Mouse (Mus musculus) liver, embryonic 16.5 days (tissue): ENCODE measurements at regions not wholly inside any gene's neighbourhood (a gene's known extent, or its start where the extent isn't known, plus 50 kb on each side); places are given as distances from the start of the nearest gene placed in this dataset.

Source experiments
- ATAC-seq: fragments of 200-750 bp; cut with Nextera tagmentation; 2 replicates; pipeline ENCODE4 v1.8.0; 2017; ENCODE audit warnings: low read depth, mild to moderate bottlenecking, moderate number of reproducible peaks, moderate library complexity
- H3K27ac ChIP-seq: fragments of 300-500 bp; sonication (generic); 2 replicates; pipeline ENCODE4 v1.5.1; 2014; ENCODE audit warnings: mild to moderate bottlenecking, low read length
- H3K27me3 ChIP-seq: fragments of 300-500 bp; sonication (generic); 2 replicates; pipeline ENCODE4 v1.6.1; 2014; ENCODE audit warnings: low read depth, low read length, mixed read lengths; ENCODE audit not compliant: control insufficient read depth, insufficient read depth
- H3K36me3 ChIP-seq: fragments of 300-500 bp; sonication (generic); 2 replicates; pipeline ENCODE4 v1.6.1; 2014; ENCODE audit warnings: mild to moderate bottlenecking; ENCODE audit not compliant: control insufficient read depth, insufficient read depth
- H3K4me1 ChIP-seq: fragments of 300-500 bp; sonication (generic); 2 replicates; pipeline ENCODE4 v1.6.1; 2014; ENCODE audit warnings: low read depth, low read length, mixed read lengths; ENCODE audit not compliant: control insufficient read depth
- H3K4me2 ChIP-seq: fragments of 300-500 bp; sonication (generic); 2 replicates; pipeline ENCODE4 v1.6.1; 2014; ENCODE audit warnings: low read depth, low read length, mixed read lengths
- H3K4me3 ChIP-seq: fragments of 300-500 bp; sonication (generic); 2 replicates; pipeline ENCODE4 v1.5.1; 2014; ENCODE audit warnings: low read depth, mild to moderate bottlenecking, low read length
- H3K9ac ChIP-seq: fragments of 300-500 bp; sonication (generic); 2 replicates; pipeline ENCODE4 v1.6.1; 2014; ENCODE audit warnings: low read depth, low read length
- H3K9me3 ChIP-seq: fragments of 300-500 bp; sonication (generic); replicated peaks from 2 replicates; pipeline ENCODE4 v1.6.1; 2016; ENCODE audit warnings: low read length; ENCODE audit not compliant: control insufficient read depth
- WGBS: fragments of 180-500 bp; shearing (Covaris S2); extraction: QIAGEN DNeasy Blood & Tissue Kit; methylation state at CpG from one replicate; pipeline ENCODE4 v1.1.7; 2014; ENCODE audit not compliant: insufficient replicate concordance; 5-methylcytosine and 5-hydroxymethylcytosine counted together

DNA sequence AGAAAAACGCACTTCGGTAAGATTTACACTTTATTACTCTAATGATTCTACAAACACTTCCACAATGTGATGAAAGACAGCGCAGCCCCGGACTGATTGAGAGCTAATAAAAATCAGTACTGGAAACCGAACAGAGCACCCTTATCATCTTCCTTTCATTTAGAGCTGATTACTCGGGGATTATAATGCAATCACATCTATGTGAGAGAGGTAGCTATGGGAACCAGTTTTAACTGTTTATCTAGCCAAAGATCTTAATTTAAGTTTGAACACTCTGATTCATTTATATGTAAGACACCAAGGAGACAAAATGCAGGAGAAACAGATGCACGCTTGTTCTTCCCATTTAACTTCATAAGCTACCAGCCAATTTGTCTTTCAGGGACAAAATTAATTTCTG lies 124.1 kb upstream of the Lmo4 start:
- no peak overlapping the region for H3K4me3 ChIP-seq
- ATAC-seq, result no peak
- 73% methylated on average over 7 of the region's 7 CpGs for WGBS

DNA sequence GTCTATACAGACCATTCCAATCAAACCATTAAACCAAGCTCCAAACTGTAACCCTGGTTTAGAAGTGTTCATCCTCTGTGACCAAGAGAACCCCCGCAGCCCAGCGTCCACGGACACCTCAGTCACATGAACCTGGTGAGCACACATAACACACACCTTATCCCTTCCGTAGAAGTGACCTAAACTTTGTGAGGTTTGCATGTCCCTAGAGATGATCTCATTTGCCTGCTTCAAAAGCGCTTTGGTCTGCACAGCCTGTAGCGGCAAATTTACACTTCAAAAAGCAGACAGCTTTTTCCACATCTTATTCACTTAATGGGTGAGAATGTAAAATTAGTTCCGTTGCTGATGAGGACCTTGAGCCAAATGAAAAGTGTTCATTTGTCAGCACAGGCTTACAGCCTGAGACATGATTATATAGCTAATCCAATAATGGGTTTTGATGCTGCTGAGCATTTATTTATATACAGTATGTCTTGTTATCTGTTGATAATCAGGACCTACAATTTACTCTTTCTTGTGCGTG lies 122.3 kb upstream of the Lmo4 start:
- ATAC-seq, result no peak
- no peak overlapping the region for H3K9ac ChIP-seq
- 76% methylated on average over 8 of the region's 8 CpGs for whole genome bisulfite sequencing

More for the DNA sequence above, 124.1 kb upstream of the Lmo4 start:
- Histone ChIP-seq H3K9me3 (no peaks in the 10 kb centered on the region), H3K4me2 (no peak overlapping the region), H3K9ac (no peak overlapping the region), H3K4me1 (no peaks in the 10 kb centered on the region), H3K36me3 (no peaks in the 10 kb centered on the region), H3K27ac (no peak overlapping the region), H3K27me3 (no peaks in the 10 kb centered on the region)

DNA sequence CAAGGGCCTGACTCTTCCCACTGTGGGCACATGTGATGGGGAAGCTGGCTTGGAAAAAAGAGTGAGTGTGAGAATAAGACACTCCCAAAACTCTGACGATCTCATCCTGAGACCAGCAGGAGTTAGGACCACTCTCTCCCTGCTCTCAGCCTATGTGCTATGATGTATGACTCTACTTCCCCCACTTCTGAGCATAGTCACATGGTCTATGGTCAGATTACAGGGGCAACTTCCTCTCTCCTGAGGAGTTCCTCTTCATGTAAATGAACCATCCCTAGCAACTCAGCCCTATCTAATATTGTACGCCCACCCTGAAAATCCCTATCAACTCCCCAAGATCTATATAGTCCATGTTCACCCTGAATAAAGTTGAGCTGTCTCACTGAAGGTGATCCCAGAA lies 120.0 kb upstream of the Lmo4 start:
- no peak overlapping the region for H3K27ac ChIP-seq
- H3K4me3 ChIP-seq, result no peak overlapping the region
- H3K4me2 ChIP-seq, result no peak overlapping the region
- no peaks in the 10 kb centered on the region for H3K9me3 ChIP-seq
- 42% methylated on average over 2 of the region's 2 CpGs for WGBS
- H3K4me1 ChIP-seq, result no peaks in the 10 kb centered on the region
- ATAC-seq, result no peak
- H3K9ac ChIP-seq, result no peak overlapping the region
- no peaks in the 10 kb centered on the region for H3K27me3 ChIP-seq
- H3K36me3 ChIP-seq, result no peaks in the 10 kb centered on the region

More for the DNA sequence above, 122.3 kb upstream of the Lmo4 start:
- no peaks in the 10 kb centered on the region for H3K27me3 ChIP-seq
- no peaks in the 10 kb centered on the region for H3K9me3 ChIP-seq
- H3K36me3 ChIP-seq, result no peaks in the 10 kb centered on the region
- no peak overlapping the region for H3K27ac ChIP-seq
- no peak overlapping the region for H3K4me2 ChIP-seq
- H3K4me1 ChIP-seq, result no peaks in the 10 kb centered on the region
- no peak overlapping the region for H3K4me3 ChIP-seq

DNA sequence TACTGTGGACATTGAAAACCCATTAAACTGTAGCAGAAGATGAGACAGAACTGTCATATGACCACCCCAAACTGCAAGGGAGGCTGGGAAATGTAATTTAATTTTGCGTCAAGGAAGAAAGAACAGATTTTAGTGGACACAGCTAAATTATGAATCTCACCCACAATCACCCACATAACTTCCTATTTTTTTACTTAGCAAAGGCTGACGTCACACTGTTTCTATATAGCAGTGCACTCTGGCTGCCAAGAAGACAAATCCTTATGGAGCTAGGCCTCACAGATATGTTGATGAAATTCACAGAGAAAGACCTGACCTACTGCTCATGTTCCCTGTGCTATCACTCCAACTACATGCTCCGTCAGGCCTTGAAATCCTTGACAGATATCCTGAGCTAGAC lies 118.5 kb upstream of the Lmo4 start:
- Histone ChIP-seq H3K4me1 (no peaks in the 10 kb centered on the region), H3K9ac (no peak overlapping the region), H3K4me3 (no peak overlapping the region), H3K4me2 (no peak overlapping the region), H3K27me3 (no peaks in the 10 kb centered on the region), H3K36me3 (no peaks in the 10 kb centered on the region), H3K9me3 (no peaks in the 10 kb centered on the region), H3K27ac (no peak overlapping the region)
- ATAC-seq, result no peak
- WGBS, result 65% methylated on average over 3 of the region's 3 CpGs

DNA sequence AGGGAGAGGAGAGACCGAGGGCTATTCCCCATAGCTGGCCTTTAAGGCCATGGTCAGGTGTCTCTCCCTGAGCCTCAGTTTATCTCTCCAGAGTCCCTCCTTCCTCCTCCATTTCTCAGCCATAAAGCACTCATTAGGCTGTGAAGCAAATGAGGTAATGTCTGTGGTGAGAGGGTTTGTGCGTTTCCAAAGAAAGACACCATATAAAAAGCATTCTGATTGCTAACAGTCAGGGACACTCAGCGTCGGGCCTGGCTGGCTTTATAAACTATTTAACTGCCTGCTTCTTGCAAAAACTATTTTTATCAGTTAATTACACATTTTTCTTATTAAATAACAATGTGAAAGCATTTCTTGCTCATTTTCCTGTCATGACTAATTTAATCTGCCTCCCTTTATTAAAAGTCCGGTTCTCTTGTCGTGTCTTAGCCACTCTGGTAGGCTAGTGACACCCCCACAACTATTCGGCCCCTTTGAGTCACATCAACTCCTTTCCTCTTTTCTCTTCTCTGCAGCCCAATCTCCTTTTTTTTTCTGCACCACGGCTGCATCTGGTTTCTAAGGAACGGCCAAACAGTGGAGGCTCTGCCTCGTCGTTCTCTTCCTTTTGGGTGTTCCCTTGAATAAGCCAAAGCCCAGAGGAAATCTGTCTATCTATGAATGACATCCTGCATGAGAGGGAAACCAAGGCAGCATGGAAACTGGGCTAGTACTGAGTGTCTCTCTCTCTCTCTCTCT lies 114.6 kb upstream of the Lmo4 start:
- Histone ChIP-seq H3K36me3 (no peaks in the 10 kb centered on the region), H3K9me3 (no peaks in the 10 kb centered on the region), H3K9ac (no peak overlapping the region), H3K4me1 (no peaks in the 10 kb centered on the region), H3K4me2 (no peak overlapping the region), H3K27me3 (no peaks in the 10 kb centered on the region), H3K27ac (no peak overlapping the region), H3K4me3 (no peak overlapping the region)
- 58% methylated on average over 11 of the region's 11 CpGs for WGBS
- no peak for ATAC-seq

GRCm38 (mm10) chr3:144318761-144319467 lies 113.9 kb upstream of the Lmo4 start:
- Histone ChIP-seq H3K4me1 (no peaks in the 10 kb centered on the region), H3K4me3 (no peak overlapping the region), H3K27ac (no peak overlapping the region), H3K9me3 (no peaks in the 10 kb centered on the region), H3K9ac (no peak overlapping the region), H3K27me3 (no peaks in the 10 kb centered on the region), H3K36me3 (no peaks in the 10 kb centered on the region), H3K4me2 (no peak overlapping the region)
- ATAC-seq, result no peak
- WGBS, result 64% methylated on average over 16 of the region's 16 CpGs

DNA sequence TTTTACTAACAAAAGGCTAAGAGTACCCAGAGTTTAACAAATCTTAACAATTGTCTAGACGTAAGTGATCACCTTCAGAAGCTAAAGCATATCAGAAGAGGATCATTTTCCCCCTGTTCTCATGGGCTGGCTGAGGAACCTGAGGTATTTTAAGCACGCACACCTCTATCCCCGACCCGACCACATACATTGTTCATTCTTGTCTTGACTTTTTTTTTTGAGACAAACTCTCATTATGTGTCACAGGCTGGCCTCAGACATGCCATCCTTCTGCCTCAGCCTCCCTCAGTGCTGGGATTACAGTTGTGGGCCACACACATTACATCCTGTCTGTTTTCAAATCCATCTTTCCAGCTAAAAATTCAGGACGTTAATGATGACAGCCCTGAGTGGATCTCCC lies 105.7 kb upstream of the Lmo4 start:
- Histone ChIP-seq H3K27me3 (no peaks in the 10 kb centered on the region), H3K27ac (no peak overlapping the region), H3K36me3 (no peaks in the 10 kb centered on the region), H3K9ac (no peak overlapping the region), H3K4me2 (no peak overlapping the region), H3K9me3 (no peaks in the 10 kb centered on the region), H3K4me1 (no peaks in the 10 kb centered on the region), H3K4me3 (no peak overlapping the region)
- WGBS, result 62% methylated on average over 5 of the region's 5 CpGs
- no peak for ATAC-seq

DNA sequence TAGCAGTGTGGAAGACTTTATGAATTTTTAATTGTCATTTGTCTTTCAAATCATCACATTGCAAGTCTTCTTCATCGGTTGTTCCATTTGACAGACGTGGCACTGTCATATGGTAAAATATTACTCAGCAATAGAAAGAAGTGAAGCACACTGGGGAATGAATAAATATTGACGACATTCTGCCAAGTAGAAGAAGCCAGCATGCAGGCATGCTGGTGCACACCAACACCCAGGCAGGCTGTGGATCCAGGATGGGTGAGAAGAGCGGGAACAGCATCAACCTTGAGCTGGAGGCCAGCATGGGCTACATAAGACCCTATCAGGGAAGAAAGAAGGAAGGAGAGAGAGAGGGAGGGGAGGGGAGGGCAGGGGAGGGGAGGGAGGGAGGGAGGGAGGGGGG lies 103.6 kb upstream of the Lmo4 start:
- Histone ChIP-seq H3K4me1 (no peaks in the 10 kb centered on the region), H3K27ac (no peak overlapping the region), H3K36me3 (no peaks in the 10 kb centered on the region), H3K9ac (no peak overlapping the region), H3K27me3 (no peaks in the 10 kb centered on the region), H3K9me3 (no peaks in the 10 kb centered on the region), H3K4me2 (no peak overlapping the region), H3K4me3 (no peak overlapping the region)
- no peak for ATAC-seq
- WGBS, result 63% methylated on average over 4 of the region's 4 CpGs

DNA sequence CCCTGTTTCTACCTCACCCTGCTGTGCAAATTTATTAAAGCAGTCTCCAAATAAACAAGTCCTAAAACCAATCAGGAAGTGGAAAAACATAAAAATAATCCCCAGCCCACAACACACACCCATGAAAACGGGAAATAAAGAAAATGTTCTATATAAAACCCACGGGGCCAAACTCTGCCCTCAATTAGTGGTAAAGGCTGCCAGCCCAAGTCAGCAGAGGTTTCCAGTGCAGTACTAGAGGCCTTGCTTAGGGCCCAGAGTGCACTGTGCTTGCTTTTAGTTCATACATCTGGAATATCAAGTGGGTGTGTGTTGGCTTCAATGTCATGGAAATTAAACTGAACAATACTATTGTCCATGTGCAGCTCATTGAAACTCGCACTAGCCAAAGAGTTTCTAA lies 102.5 kb upstream of the Lmo4 start:
- 59% methylated on average over 3 of the region's 3 CpGs for WGBS
- Histone ChIP-seq H3K9me3 (no peaks in the 10 kb centered on the region), H3K27ac (no peak overlapping the region), H3K9ac (no peak overlapping the region), H3K27me3 (no peaks in the 10 kb centered on the region), H3K4me1 (no peaks in the 10 kb centered on the region), H3K4me3 (no peak overlapping the region), H3K36me3 (no peaks in the 10 kb centered on the region), H3K4me2 (no peak overlapping the region)
- ATAC-seq, result no peak
